ENCODE assay signal across 16 mouse cellular contexts in the genomic region with DNA sequence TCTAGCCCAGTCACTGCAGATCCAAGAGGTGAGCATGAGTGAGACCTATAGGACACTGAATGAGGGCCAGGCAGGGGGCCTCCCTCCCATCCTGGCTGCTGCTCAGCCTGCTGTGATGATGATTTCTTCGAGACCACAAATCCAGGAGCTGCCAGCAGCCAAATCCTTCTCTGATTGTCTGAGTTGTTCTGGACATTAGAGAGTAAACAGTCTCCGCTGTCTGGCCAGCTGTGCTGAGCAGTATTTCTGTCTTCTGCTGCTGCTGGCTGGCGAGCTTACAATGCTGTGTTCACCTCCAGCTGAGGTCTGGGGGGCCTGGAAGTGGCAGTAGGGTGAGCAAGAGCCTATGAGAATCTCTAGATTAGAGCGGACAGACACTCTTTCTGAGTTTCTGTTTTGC. TPM values are rescaled to one million over a fixed set of nuclear protein-coding genes. Genes with fewer than 3 reads are reported as not detected.
A peak's percentile ranks its signal among the peaks of the same experiment; 100 is the strongest.
DNase-seq lines count a peak whose midpoint lies in the region; ATAC-seq lines count a peak whose summit lies in the region.
"Had no signal": no experiment of that assay in that cellular context is flagged by ENCODE, and none has a peak within 500 bp of the region (broad histone marks: within the 10 kb centered on the region; RNA-seq: fewer than 3 reads in every experiment).

No protein-coding gene starts in this region.

- no peaks in the 10 kb centered on the region for H3K27me3 ChIP-seq in forebrain, embryonic 12.5 days
- H3K27me3 ChIP-seq in forebrain, embryonic 10.5 days (ENCODE audit: poor library complexity, severe bottlenecking) = no peaks in the 10 kb centered on the region
- no peaks in the 10 kb centered on the region for H3K27me3 ChIP-seq in kidney, embryonic 15.5 days
- no peaks in the 10 kb centered on the region for H3K27me3 ChIP-seq in neural tube, embryonic 13.5 days
- H3K27me3 ChIP-seq in neural tube, embryonic 15.5 days (replicated peaks) = no peaks in the 10 kb centered on the region
- no peaks in the 10 kb centered on the region for H3K27me3 ChIP-seq in stomach, embryonic 15.5 days (replicated peaks)
- H3K27me3 ChIP-seq: embryonic facial prominence, embryonic 12.5 days; heart, embryonic 13.5 days; neural tube, embryonic 12.5 days had no signal

- no peak overlapping the region for H3K4me2 ChIP-seq in forebrain, embryonic 12.5 days
- H3K4me2 ChIP-seq in kidney, embryonic 15.5 days = no peak overlapping the region
- no peak overlapping the region for H3K4me2 ChIP-seq in neural tube, embryonic 13.5 days
- H3K4me2 ChIP-seq in neural tube, embryonic 15.5 days = no peak overlapping the region
- H3K4me2 ChIP-seq in stomach, embryonic 15.5 days = no peak overlapping the region
- H3K4me2 ChIP-seq: embryonic facial prominence, embryonic 12.5 days; heart, embryonic 13.5 days; neural tube, embryonic 12.5 days had no signal

- H3K9ac ChIP-seq in forebrain, embryonic 12.5 days = 0 out of 2 replicates have a peak overlapping the region, but pooled peaks have one; percentile 21
- H3K9ac ChIP-seq in kidney, embryonic 15.5 days = no peak overlapping the region
- H3K9ac ChIP-seq in neural tube, embryonic 13.5 days = 0 out of 2 replicates have a peak overlapping the region, but pooled peaks have one; percentile 26
- no peak overlapping the region for H3K9ac ChIP-seq in neural tube, embryonic 15.5 days (replicated peaks)
- H3K9ac ChIP-seq in stomach, embryonic 15.5 days = no peak overlapping the region
- H3K9ac ChIP-seq: embryonic facial prominence, embryonic 12.5 days; heart, embryonic 13.5 days; neural tube, embryonic 12.5 days had no signal

- H3K9me3 ChIP-seq in forebrain, embryonic 12.5 days = no peaks in the 10 kb centered on the region
- H3K9me3 ChIP-seq in forebrain, embryonic 10.5 days = no peaks in the 10 kb centered on the region
- H3K9me3 ChIP-seq in kidney, embryonic 15.5 days (replicated peaks) = no peaks in the 10 kb centered on the region
- no peaks in the 10 kb centered on the region for H3K9me3 ChIP-seq in neural tube, embryonic 13.5 days
- no peaks in the 10 kb centered on the region for H3K9me3 ChIP-seq in neural tube, embryonic 15.5 days (replicated peaks)
- H3K9me3 ChIP-seq in stomach, embryonic 15.5 days = no peaks in the 10 kb centered on the region
- H3K9me3 ChIP-seq: embryonic facial prominence, embryonic 12.5 days; heart, embryonic 13.5 days; neural tube, embryonic 12.5 days had no signal

- peaks cover 7% of the 10 kb centered on the region for H3K4me1 ChIP-seq in forebrain, embryonic 12.5 days
- peaks cover 28% of the 10 kb centered on the region for H3K4me1 ChIP-seq in forebrain, embryonic 10.5 days
- H3K4me1 ChIP-seq in kidney, embryonic 15.5 days = peaks cover 37% of the 10 kb centered on the region
- peaks cover 36% of the 10 kb centered on the region for H3K4me1 ChIP-seq in neural tube, embryonic 13.5 days (replicated peaks)
- peaks cover 16% of the 10 kb centered on the region for H3K4me1 ChIP-seq in neural tube, embryonic 15.5 days
- H3K4me1 ChIP-seq in stomach, embryonic 15.5 days = peaks cover 8% of the 10 kb centered on the region
- H3K4me1 ChIP-seq: embryonic facial prominence, embryonic 12.5 days had no signal

- 60% methylated on average over 4 of the region's 4 CpGs for WGBS in forebrain, embryonic 12.5 days
- WGBS in forebrain, embryonic 10.5 days = 60% methylated on average over 4 of the region's 4 CpGs
- 40% methylated on average over 4 of the region's 4 CpGs for WGBS in kidney, embryonic 15.5 days
- 43% methylated on average over 4 of the region's 4 CpGs for WGBS in neural tube, embryonic 13.5 days
- 41% methylated on average over 4 of the region's 4 CpGs for WGBS in neural tube, embryonic 15.5 days
- WGBS in stomach, embryonic 15.5 days = 37% methylated on average over 4 of the region's 4 CpGs

- DNase-seq in forebrain, embryonic 10.5 days (ENCODE audit: extremely low spot score, low spot score) = no peak
- no peak for DNase-seq in kidney, adult 11 months
- DNase-seq in right cerebral cortex, postnatal 14 days = no peak
- DNase-seq: adrenal gland, postnatal 14 days; cerebellum, postnatal 25 days; gastrocnemius, postnatal 14 days; layer of hippocampus, postnatal 36 days had no signal

- ATAC-seq in forebrain, embryonic 12.5 days (ENCODE audit: low FRiP score) = no peak
- no peak for ATAC-seq in kidney, embryonic 15.5 days (replicated peaks; ENCODE audit: low FRiP score)
- ATAC-seq in neural tube, embryonic 13.5 days (ENCODE audit: low read depth) = no peak
- ATAC-seq in neural tube, embryonic 15.5 days (ENCODE audit: low FRiP score) = no peak
- ATAC-seq in stomach, embryonic 15.5 days (ENCODE audit: insufficient read depth, low FRiP score, low read depth) = 0 out of 2 replicates have a peak, but pooled peaks have one; percentile 13
- ATAC-seq: forebrain, embryonic 16.5 days had no signal

- no peaks in the 10 kb centered on the region for H3K36me3 ChIP-seq in forebrain, embryonic 12.5 days (replicated peaks)
- H3K36me3 ChIP-seq in forebrain, embryonic 10.5 days (replicated peaks) = 0 out of 2 replicates have a peak, but pooled peaks cover 3% of the 10 kb centered on the region
- no peaks in the 10 kb centered on the region for H3K36me3 ChIP-seq in kidney, embryonic 15.5 days
- no peaks in the 10 kb centered on the region for H3K36me3 ChIP-seq in neural tube, embryonic 13.5 days
- no peaks in the 10 kb centered on the region for H3K36me3 ChIP-seq in neural tube, embryonic 15.5 days
- H3K36me3 ChIP-seq in stomach, embryonic 15.5 days = no peaks in the 10 kb centered on the region
- H3K36me3 ChIP-seq: embryonic facial prominence, embryonic 12.5 days; neural tube, embryonic 12.5 days had no signal

- no peak overlapping the region for H3K4me3 ChIP-seq in forebrain, embryonic 12.5 days (replicated peaks)
- no peak overlapping the region for H3K4me3 ChIP-seq in forebrain, embryonic 10.5 days
- H3K4me3 ChIP-seq in kidney, embryonic 15.5 days (replicated peaks) = no peak overlapping the region
- no peak overlapping the region for H3K4me3 ChIP-seq in neural tube, embryonic 13.5 days
- no peak overlapping the region for H3K4me3 ChIP-seq in neural tube, embryonic 15.5 days (replicated peaks)
- no peak overlapping the region for H3K4me3 ChIP-seq in stomach, embryonic 15.5 days (replicated peaks)
- H3K4me3 ChIP-seq: embryonic facial prominence, embryonic 12.5 days; heart, embryonic 13.5 days; neural tube, embryonic 12.5 days had no signal

- no peak overlapping the region for H3K27ac ChIP-seq in forebrain, embryonic 12.5 days
- no peak overlapping the region for H3K27ac ChIP-seq in forebrain, embryonic 10.5 days
- peak overlapping the region; percentile 54 for H3K27ac ChIP-seq in kidney, embryonic 15.5 days
- H3K27ac ChIP-seq in neural tube, embryonic 13.5 days (replicated peaks) = peak overlapping the region; percentile 18; the same call in 1 of the 2 replicates
- H3K27ac ChIP-seq in neural tube, embryonic 15.5 days (replicated peaks) = no peak overlapping the region
- H3K27ac ChIP-seq in stomach, embryonic 15.5 days = 0 out of 2 replicates have a peak overlapping the region, but pooled peaks have one; percentile 21
- H3K27ac ChIP-seq: embryonic facial prominence, embryonic 12.5 days; heart, embryonic 13.5 days; neural tube, embryonic 12.5 days had no signal

RNA-seq across cellular contexts. Expression of a gene that starts 21.7 kb away (rescaled TPM):
- polyA plus RNA-seq in forebrain, embryonic 12.5 days (2016; fragmentation: Nextera tagmentation; extraction: Ambion mirVana) = 0.65 and 0.68 TPM in 2 replicates
- polyA plus RNA-seq in forebrain, embryonic 10.5 days (2016; fragmentation: Nextera tagmentation; extraction: Ambion mirVana) = 0.14 TPM in 1 of 2 replicates, not detected in the other
- 0.66 and 1.1 TPM in 2 replicates for polyA plus RNA-seq in kidney, embryonic 15.5 days (2015; fragmentation: Nextera tagmentation; extraction: Ambion mirVana)
- polyA plus RNA-seq in neural tube, embryonic 13.5 days (2015; fragmentation: Nextera tagmentation; extraction: Ambion mirVana) = 0.36 and 0.53 TPM in 2 replicates
- polyA plus RNA-seq in neural tube, embryonic 15.5 days (2015; fragmentation: Nextera tagmentation; extraction: Ambion mirVana) = 0.58 and 0.79 TPM in 2 replicates
- polyA plus RNA-seq in stomach, embryonic 15.5 days (2015; fragmentation: Nextera tagmentation; extraction: Ambion mirVana) = 0.82 and 0.95 TPM in 2 replicates
- polyA plus RNA-seq: heart, embryonic 13.5 days had no signal

RNA-seq across cellular contexts. Expression of a gene that starts 48.1 kb away (rescaled TPM):
- polyA plus RNA-seq in forebrain, embryonic 12.5 days (2016; fragmentation: Nextera tagmentation; extraction: Ambion mirVana) = 5.7 and 5.9 TPM in 2 replicates
- polyA plus RNA-seq in forebrain, embryonic 10.5 days (2016; fragmentation: Nextera tagmentation; extraction: Ambion mirVana) = 7.0 and 8.5 TPM in 2 replicates
- 7.9 and 8.1 TPM in 2 replicates for polyA plus RNA-seq in kidney, embryonic 15.5 days (2015; fragmentation: Nextera tagmentation; extraction: Ambion mirVana)
- 5.4 and 6.8 TPM in 2 replicates for polyA plus RNA-seq in neural tube, embryonic 13.5 days (2015; fragmentation: Nextera tagmentation; extraction: Ambion mirVana)
- polyA plus RNA-seq in neural tube, embryonic 15.5 days (2015; fragmentation: Nextera tagmentation; extraction: Ambion mirVana) = 6.4 and 8.9 TPM in 2 replicates
- 8.5 and 9.1 TPM in 2 replicates for polyA plus RNA-seq in stomach, embryonic 15.5 days (2015; fragmentation: Nextera tagmentation; extraction: Ambion mirVana)

RNA-seq across cellular contexts. Expression of a gene that starts 50.8 kb away (rescaled TPM):
- 50.7 and 52.8 TPM in 2 replicates for polyA plus RNA-seq in forebrain, embryonic 12.5 days (2016; fragmentation: Nextera tagmentation; extraction: Ambion mirVana)
- polyA plus RNA-seq in forebrain, embryonic 10.5 days (2016; fragmentation: Nextera tagmentation; extraction: Ambion mirVana) = 42.6 and 46.7 TPM in 2 replicates
- polyA plus RNA-seq in kidney, embryonic 15.5 days (2015; fragmentation: Nextera tagmentation; extraction: Ambion mirVana) = 50.6 and 53.5 TPM in 2 replicates
- 42.9 and 43.6 TPM in 2 replicates for polyA plus RNA-seq in neural tube, embryonic 13.5 days (2015; fragmentation: Nextera tagmentation; extraction: Ambion mirVana)
- 40.6 and 43.3 TPM in 2 replicates for polyA plus RNA-seq in neural tube, embryonic 15.5 days (2015; fragmentation: Nextera tagmentation; extraction: Ambion mirVana)
- 47.8 and 50.4 TPM in 2 replicates for polyA plus RNA-seq in stomach, embryonic 15.5 days (2015; fragmentation: Nextera tagmentation; extraction: Ambion mirVana)

Comparison
In these comparisons a context has a peak if more than half of its experiments do, and no peak if none do; other contexts are left out.
1. H3K27ac ChIP-seq: peak in kidney, embryonic 15.5 days (single experiment), neural tube, embryonic 13.5 days (single experiment) and stomach, embryonic 15.5 days (single experiment); none in forebrain, embryonic 12.5 days (single experiment), forebrain, embryonic 10.5 days (single experiment) and neural tube, embryonic 15.5 days (single experiment).
2. H3K9ac ChIP-seq: peak in forebrain, embryonic 12.5 days (single experiment) and neural tube, embryonic 13.5 days (single experiment); none in kidney, embryonic 15.5 days (single experiment), neural tube, embryonic 15.5 days (single experiment) and stomach, embryonic 15.5 days (single experiment).